Mouse (Mus musculus) lung, embryonic 14.5 days (tissue): ENCODE results near the gene Zglp1. TPM values are rescaled to one million over a fixed set of nuclear protein-coding genes. Genes with fewer than 3 reads are reported as not detected.

ENCODE experiments used
- ATAC-seq: fragments of 200-750 bp; cut with Nextera tagmentation; 2 replicates; pipeline ENCODE4 v1.8.0; 2017; ENCODE audit warnings: mild to moderate bottlenecking, moderate TSS enrichment, moderate library complexity; ENCODE audit not compliant: insufficient read depth
- DNase-seq: peaks from one replicate; pipeline ENCODE4 v3.0.0-alpha.2; 2015
- H3K27ac ChIP-seq: fragments of 300-500 bp; sonication (generic); 2 replicates; pipeline ENCODE4 v1.5.1; 2014; ENCODE audit warnings: low read depth, mild to moderate bottlenecking, moderate library complexity
- H3K27me3 ChIP-seq: fragments of 300-500 bp; sonication (generic); 2 replicates; pipeline ENCODE4 v1.6.1; 2014; ENCODE audit warnings: low read length, control low read depth; ENCODE audit not compliant: insufficient read depth
- H3K36me3 ChIP-seq: fragments of 300-500 bp; sonication (generic); 2 replicates; pipeline ENCODE4 v1.6.1; 2014; ENCODE audit warnings: control low read depth; ENCODE audit not compliant: insufficient read depth
- H3K4me1 ChIP-seq: fragments of 300-500 bp; sonication (generic); 2 replicates; pipeline ENCODE4 v1.6.1; 2014; ENCODE audit warnings: antibody characterized with exemption, control low read depth; ENCODE audit not compliant: insufficient read depth
- H3K4me2 ChIP-seq: fragments of 300-500 bp; sonication (generic); 2 replicates; pipeline ENCODE4 v1.6.1; 2014; ENCODE audit warnings: mild to moderate bottlenecking
- H3K4me3 ChIP-seq: fragments of 300-500 bp; sonication (generic); 2 replicates; pipeline ENCODE4 v1.5.1; 2014; ENCODE audit warnings: low read depth, low read length
- H3K9ac ChIP-seq: fragments of 300-500 bp; sonication (generic); 2 replicates; pipeline ENCODE4 v1.6.1; 2014
- H3K9me3 ChIP-seq: fragments of 300-500 bp; sonication (generic); 2 replicates; pipeline ENCODE4 v1.6.1; 2016; ENCODE audit warnings: low read depth, low read length, control low read depth
- CTCF ChIP-seq: IDR thresholded peaks from 2 replicates; pipeline ENCODE4 v1.5.1; 2016; ENCODE audit warnings: antibody characterized with exemption, low read depth
- WGBS: fragments of 180-500 bp; shearing (Covaris S2); extraction: QIAGEN DNeasy Blood & Tissue Kit; methylation state at CpG from one replicate; pipeline ENCODE4 v1.1.7; 2014; 5-methylcytosine and 5-hydroxymethylcytosine counted together
- polyA plus RNA-seq: library from polyadenylated mRNA; unstranded; fragments of >200 nt; fragmentation: Nextera tagmentation; extraction: Ambion mirVana; gene quantifications from 2 replicates; pipeline ENCODE4 v1.2.1, GENCODE M21; 2014

The Zglp1 gene
- polyA plus RNA-seq, result 1.4 TPM in 1 of 2 replicates, not detected in the other

GRCm38 (mm10) chr9:21067006-21067684 lies at the start of gene Zglp1:
Gene Zglp1 (minus strand): TSS chr9:21067093.
- no peak within 1 kb of the TSS for H3K9ac ChIP-seq
- H3K27me3 ChIP-seq, result no peaks in the 10 kb centered on the region
- no peaks in the 10 kb centered on the region for H3K9me3 ChIP-seq
- H3K4me1 ChIP-seq, result no peaks in the 10 kb centered on the region
- H3K4me3 ChIP-seq, result no peak within 1 kb of the TSS
- peaks cover 59% of the 10 kb centered on the region for H3K36me3 ChIP-seq
- ATAC-seq (no peak), DNase-seq (no peak)
- H3K4me2 ChIP-seq, result no peak within 1 kb of the TSS
- WGBS, result 80% methylated on average over 27 of the region's 27 CpGs
- TF ChIP-seq CTCF, result no peak
- H3K27ac ChIP-seq, result no peak within 1 kb of the TSS

- Histone ChIP-seq H3K4me1 (no peaks in the 10 kb centered on the region), H3K36me3 (no peaks in the 10 kb centered on the region), H3K9me3 (no peaks in the 10 kb centered on the region), H3K27me3 (no peaks in the 10 kb centered on the region), H3K9ac (no peak overlapping the region), H3K4me2 (no peak overlapping the region), H3K27ac (no peak overlapping the region), H3K4me3 (no peak overlapping the region)
- TF ChIP-seq CTCF, result no peak
- WGBS, result 84% methylated on average over 8 of the region's 8 CpGs
- DNase-seq (no peak), ATAC-seq (no peak)
Observed at GRCm38 (mm10) chr9:21115105-21115504, 48.2 kb upstream of the Zglp1 start.

GRCm38 (mm10) chr9:21114190-21114589 lies 47.3 kb upstream of the Zglp1 start:
- DNase-seq (no peak), ATAC-seq (no peak)
- H3K27me3 ChIP-seq, result no peaks in the 10 kb centered on the region
- H3K36me3 ChIP-seq, result no peaks in the 10 kb centered on the region
- H3K9ac ChIP-seq, result no peak overlapping the region
- no peak for TF ChIP-seq CTCF
- 83% methylated on average over 7 of the region's 7 CpGs for WGBS
- no peak overlapping the region for H3K4me2 ChIP-seq
- H3K4me3 ChIP-seq, result no peak overlapping the region
- no peak overlapping the region for H3K27ac ChIP-seq
- H3K9me3 ChIP-seq, result no peaks in the 10 kb centered on the region
- no peaks in the 10 kb centered on the region for H3K4me1 ChIP-seq

- Histone ChIP-seq H3K36me3 (no peaks in the 10 kb centered on the region), H3K9ac (no peak overlapping the region), H3K9me3 (no peaks in the 10 kb centered on the region), H3K4me3 (no peak overlapping the region), H3K4me2 (no peak overlapping the region), H3K27ac (no peak overlapping the region), H3K4me1 (no peaks in the 10 kb centered on the region), H3K27me3 (no peaks in the 10 kb centered on the region)
- ATAC-seq, result no peak
- TF ChIP-seq CTCF, result no peak
- 83% methylated on average over 6 of the region's 6 CpGs for WGBS
- no peak for DNase-seq
Observed at GRCm38 (mm10) chr9:21113751-21114150, 46.9 kb upstream of the Zglp1 start.

GRCm38 (mm10) chr9:21107607-21108237 lies 40.8 kb upstream of the Zglp1 start:
- H3K9ac ChIP-seq, result no peak overlapping the region
- no peaks in the 10 kb centered on the region for H3K4me1 ChIP-seq
- H3K36me3 ChIP-seq, result no peaks in the 10 kb centered on the region
- no peaks in the 10 kb centered on the region for H3K27me3 ChIP-seq
- TF ChIP-seq CTCF, result no peak
- 44% methylated on average over 23 of the region's 23 CpGs for WGBS
- no peaks in the 10 kb centered on the region for H3K9me3 ChIP-seq
- no peak overlapping the region for H3K27ac ChIP-seq
- ATAC-seq (no peak), DNase-seq (no peak)
- H3K4me2 ChIP-seq, result no peak overlapping the region
- H3K4me3 ChIP-seq, result no peak overlapping the region

GRCm38 (mm10) chr9:21105760-21106564 lies 39.1 kb upstream of the Zglp1 start:
- H3K27ac ChIP-seq, result no peak overlapping the region
- no peak overlapping the region for H3K4me3 ChIP-seq
- H3K9me3 ChIP-seq, result no peaks in the 10 kb centered on the region
- no peaks in the 10 kb centered on the region for H3K4me1 ChIP-seq
- H3K9ac ChIP-seq, result no peak overlapping the region
- 0 out of 2 replicates have a peak, but pooled peaks cover 3% of the 10 kb centered on the region for H3K36me3 ChIP-seq
- ATAC-seq, result no peak
- H3K4me2 ChIP-seq, result no peak overlapping the region
- TF ChIP-seq CTCF, result no peak
- WGBS, result 68% methylated on average over 5 of the region's 5 CpGs
- H3K27me3 ChIP-seq, result no peaks in the 10 kb centered on the region
- DNase-seq, result no peak

- Histone ChIP-seq H3K27me3 (no peaks in the 10 kb centered on the region), H3K9me3 (no peaks in the 10 kb centered on the region), H3K4me2 (no peak overlapping the region), H3K4me1 (no peaks in the 10 kb centered on the region), H3K9ac (no peak overlapping the region), H3K27ac (no peak overlapping the region), H3K4me3 (no peak overlapping the region), H3K36me3 (0 out of 2 replicates have a peak, but pooled peaks cover 3% of the 10 kb centered on the region)
- WGBS, result 68% methylated on average over 6 of the region's 6 CpGs
- TF ChIP-seq CTCF, result no peak
- ATAC-seq (no peak), DNase-seq (no peak)
Observed at GRCm38 (mm10) chr9:21104814-21105213, 37.9 kb upstream of the Zglp1 start.
